Mouse (Mus musculus): Measurements from ENCODE around the gene Hist1h2ae. TPM values are rescaled to one million over a fixed set of nuclear protein-coding genes. Genes with fewer than 3 reads are reported as not detected.
A peak's percentile ranks its signal among the peaks of the same experiment; 100 is the strongest.
"Not testable (repeated sequence)": the region's sequence is repeated elsewhere in the genome, so short reads cannot be mapped to it uniquely, and the experiment has no call there.

Hist1h2ae gene
- polyA plus RNA-seq, 1 experiment from 2014 or later = 102 TPM

DNA sequence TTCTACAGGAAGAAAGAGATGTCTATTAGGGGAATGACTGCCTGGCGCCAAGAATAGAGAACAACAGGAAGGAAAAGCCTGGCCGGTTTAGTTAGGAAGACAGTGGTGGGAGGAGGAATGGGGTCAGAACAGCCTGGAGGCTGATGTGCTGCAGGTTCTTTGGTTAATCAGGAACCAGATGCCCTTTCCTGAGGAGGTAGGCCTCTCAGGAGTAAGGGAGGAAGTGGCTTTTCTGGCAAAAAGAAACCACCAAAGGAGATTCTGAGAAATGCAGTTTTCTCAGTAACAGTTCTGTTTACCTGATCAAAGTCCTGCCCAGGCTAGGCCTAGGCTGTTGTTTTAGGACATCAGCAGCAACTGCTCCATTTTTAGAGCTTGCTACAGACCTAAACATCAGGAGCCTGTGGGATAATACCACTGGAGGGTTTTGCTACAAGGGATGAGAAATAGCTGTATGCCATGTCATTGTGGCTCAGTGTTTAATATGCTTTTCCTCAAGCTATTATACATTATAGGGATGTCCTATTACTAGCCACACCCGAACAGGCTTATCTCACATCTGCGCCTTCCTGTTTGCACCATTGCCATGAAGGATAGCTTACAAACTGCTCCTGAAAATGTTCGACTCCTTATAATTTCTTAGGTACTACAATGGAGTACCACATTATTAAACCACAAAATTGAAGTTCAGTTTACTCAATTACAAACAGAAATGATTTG, 22.2 kb upstream of the Hist1h2ae start:
- Histone ChIP-seq H3K27ac (peak overlapping the region; percentile 27), H3K9me3 (no peaks in the 10 kb centered on the region), H3K4me1 (no peaks in the 10 kb centered on the region), H3K4me3 (no peak overlapping the region), H3K36me3 (replicated peaks) (no peaks in the 10 kb centered on the region), H3K27me3 (ENCODE audit: poor library complexity, severe bottlenecking) (no peaks in the 10 kb centered on the region)
- 84% methylated on average over 5 of the region's 5 CpGs for WGBS
- no peak for DNase-seq (ENCODE audit: extremely low spot score, low spot score)

DNA sequence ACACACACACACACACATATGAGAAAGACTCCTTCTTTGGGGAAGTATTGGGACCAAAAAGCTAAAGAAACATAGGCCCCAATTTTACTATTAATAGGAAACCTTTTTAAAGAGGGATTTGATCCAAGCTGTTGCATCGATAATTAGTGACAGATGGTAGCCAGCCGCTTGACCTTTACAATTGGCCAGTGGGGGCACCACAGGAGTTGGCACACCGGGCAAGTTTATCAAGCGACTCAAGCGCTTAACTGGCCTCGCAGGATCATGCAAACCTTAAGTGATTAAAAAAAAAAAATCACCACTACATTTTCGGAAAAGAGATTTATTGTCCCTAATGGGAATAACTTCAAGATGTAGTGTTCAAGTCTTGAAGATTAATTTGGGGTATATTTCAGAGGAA, 21.6 kb upstream of the Hist1h2ae start:
- H3K27ac ChIP-seq = 0 out of 2 replicates have a peak overlapping the region, but pooled peaks have one; percentile 27
- H3K4me1 ChIP-seq = no peaks in the 10 kb centered on the region
- no peaks in the 10 kb centered on the region for H3K36me3 ChIP-seq (replicated peaks)
- H3K27me3 ChIP-seq (ENCODE audit: poor library complexity, severe bottlenecking) = no peaks in the 10 kb centered on the region
- DNase-seq (ENCODE audit: extremely low spot score, low spot score) = no peak
- no peaks in the 10 kb centered on the region for H3K9me3 ChIP-seq
- WGBS = 89% methylated on average over 7 of the region's 7 CpGs
- no peak overlapping the region for H3K4me3 ChIP-seq

DNA sequence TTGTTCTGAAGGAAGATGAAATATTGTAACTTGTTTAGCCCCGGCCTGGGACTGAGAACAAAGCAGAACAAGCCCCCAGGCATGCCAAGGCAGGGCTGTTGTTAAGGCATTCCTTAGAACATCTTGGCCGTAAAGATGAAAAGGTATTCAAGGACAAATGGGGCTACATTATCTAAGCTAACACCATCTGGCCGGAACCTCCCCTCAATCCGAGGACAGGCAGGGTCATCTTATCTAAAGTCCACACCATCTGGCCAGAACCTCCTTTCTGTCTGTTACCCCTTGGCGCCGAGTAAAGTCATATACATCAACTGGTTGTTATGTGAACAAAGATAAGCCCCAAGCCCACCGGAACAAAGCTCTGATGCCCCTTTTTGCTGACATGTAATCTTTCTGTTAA, 20.9 kb upstream of the Hist1h2ae start:
- H3K4me1 ChIP-seq; H3K4me3 ChIP-seq; H3K27me3 ChIP-seq (ENCODE audit: poor library complexity, severe bottlenecking); H3K27ac ChIP-seq; DNase-seq (ENCODE audit: extremely low spot score, low spot score); H3K9me3 ChIP-seq; H3K36me3 ChIP-seq (replicated peaks): not testable (repeated sequence)
- WGBS = 94% methylated on average over 7 of the region's 7 CpGs

- DNase-seq (ENCODE audit: extremely low spot score, low spot score) = no peak
- no peak overlapping the region for H3K27ac ChIP-seq
- no peaks in the 10 kb centered on the region for H3K36me3 ChIP-seq (replicated peaks)
- no peak overlapping the region for H3K4me3 ChIP-seq
- no peaks in the 10 kb centered on the region for H3K27me3 ChIP-seq (ENCODE audit: poor library complexity, severe bottlenecking)
- peaks cover 10% of the 10 kb centered on the region for H3K4me1 ChIP-seq
- WGBS = 94% methylated on average over 7 of the region's 7 CpGs
- no peaks in the 10 kb centered on the region for H3K9me3 ChIP-seq
These were observed 20.2 kb upstream of the Hist1h2ae start for GRCm38 (mm10) chr13:23591206-23591605.

GRCm38 (mm10) chr13:23586940-23587225, 15.9 kb upstream of the Hist1h2ae start:
- H3K27me3 ChIP-seq (ENCODE audit: poor library complexity, severe bottlenecking) = no peaks in the 10 kb centered on the region

DNA sequence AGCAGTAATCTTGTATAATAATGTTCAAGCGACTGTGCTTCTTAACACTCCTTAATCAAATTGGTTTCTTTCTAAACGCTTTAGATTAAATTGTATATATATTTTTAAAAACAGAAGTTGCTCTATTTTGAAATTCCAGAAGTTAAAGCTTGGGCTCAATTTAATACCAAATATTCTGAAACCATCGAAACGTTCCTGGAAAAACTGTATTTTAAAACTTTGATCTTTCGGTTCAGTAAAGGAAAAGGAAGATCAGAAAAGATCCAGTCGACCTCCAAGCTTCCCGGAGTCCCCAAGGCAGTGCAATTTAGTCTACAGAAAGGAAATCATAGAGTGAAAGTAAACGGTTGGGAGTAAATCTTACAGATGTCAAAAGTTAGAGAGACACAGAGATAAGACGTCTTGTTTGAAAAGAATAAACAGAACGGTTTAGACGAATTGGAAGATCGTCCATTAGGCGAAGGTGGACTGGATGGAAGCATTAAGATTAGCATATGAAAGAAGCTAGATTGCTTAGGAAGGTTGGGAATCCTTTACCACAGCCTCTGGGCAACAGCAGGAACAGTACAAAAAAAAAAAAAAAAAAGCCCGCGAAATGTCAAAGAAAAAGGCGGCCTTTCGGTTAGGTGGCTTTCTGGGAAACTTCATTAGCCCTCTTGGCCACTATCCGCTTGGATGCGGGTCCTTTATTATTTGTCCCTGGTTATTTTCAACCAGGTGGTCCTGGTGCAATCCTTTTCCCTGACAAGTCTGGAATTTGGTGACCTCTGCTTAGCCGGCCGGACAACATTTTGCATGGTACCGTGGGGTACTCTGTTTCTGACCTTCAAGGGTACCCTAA, 15.3 kb upstream of the Hist1h2ae start:
- peak overlapping the region; percentile 94 for H3K27ac ChIP-seq
- no peaks in the 10 kb centered on the region for H3K36me3 ChIP-seq (replicated peaks)
- H3K4me3 ChIP-seq = peak overlapping the region; percentile 55
- peak; percentile 46 for DNase-seq (ENCODE audit: extremely low spot score, low spot score)
- H3K4me1 ChIP-seq = peaks cover 45% of the 10 kb centered on the region
- no peaks in the 10 kb centered on the region for H3K27me3 ChIP-seq (ENCODE audit: poor library complexity, severe bottlenecking)
- no peaks in the 10 kb centered on the region for H3K9me3 ChIP-seq
- WGBS = 1% methylated on average over 22 of the region's 22 CpGs

More at GRCm38 (mm10) chr13:23586940-23587225, 15.9 kb upstream of the Hist1h2ae start:
- no peak for DNase-seq (ENCODE audit: extremely low spot score, low spot score)
- Histone ChIP-seq H3K36me3 (replicated peaks) (no peaks in the 10 kb centered on the region), H3K4me1 (peaks cover 44% of the 10 kb centered on the region), H3K9me3 (no peaks in the 10 kb centered on the region), H3K4me3 (peak overlapping the region; percentile 55), H3K27ac (peak overlapping the region; percentile 94)
- 7% methylated on average over 1 of the region's 1 CpGs for WGBS

DNA sequence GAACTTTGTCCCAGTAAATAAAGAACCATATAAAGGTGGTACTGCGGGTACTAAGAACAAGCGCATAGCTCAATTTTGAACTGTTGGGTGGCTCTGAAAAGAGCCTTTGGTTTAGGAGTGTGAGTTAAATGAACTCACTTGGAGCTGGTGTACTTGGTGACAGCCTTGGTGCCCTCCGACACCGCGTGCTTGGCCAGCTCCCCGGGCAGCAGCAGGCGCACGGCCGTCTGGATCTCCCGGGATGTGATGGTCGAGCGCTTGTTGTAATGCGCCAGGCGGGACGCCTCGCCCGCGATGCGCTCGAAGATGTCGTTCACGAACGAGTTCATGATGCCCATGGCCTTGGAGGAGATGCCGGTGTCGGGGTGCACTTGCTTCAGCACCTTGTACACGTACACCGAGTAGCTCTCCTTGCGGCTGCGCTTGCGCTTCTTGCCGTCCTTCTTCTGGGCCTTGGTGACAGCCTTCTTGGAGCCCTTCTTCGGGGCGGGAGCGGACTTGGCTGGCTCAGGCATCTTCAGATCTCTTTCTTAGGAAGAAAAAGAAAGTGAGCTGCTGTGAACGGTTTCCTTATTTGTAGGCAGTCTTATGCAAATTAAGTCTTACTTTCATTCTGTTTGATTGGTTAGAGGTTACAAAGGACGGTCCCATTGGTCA, 14.6 kb upstream of the Hist1h2ae start:
- peaks cover 52% of the 10 kb centered on the region for H3K4me1 ChIP-seq
- WGBS = under 1% methylated on average over 30 of the region's 36 CpGs
- peak; percentile 80 for DNase-seq (ENCODE audit: extremely low spot score, low spot score)

DNA sequence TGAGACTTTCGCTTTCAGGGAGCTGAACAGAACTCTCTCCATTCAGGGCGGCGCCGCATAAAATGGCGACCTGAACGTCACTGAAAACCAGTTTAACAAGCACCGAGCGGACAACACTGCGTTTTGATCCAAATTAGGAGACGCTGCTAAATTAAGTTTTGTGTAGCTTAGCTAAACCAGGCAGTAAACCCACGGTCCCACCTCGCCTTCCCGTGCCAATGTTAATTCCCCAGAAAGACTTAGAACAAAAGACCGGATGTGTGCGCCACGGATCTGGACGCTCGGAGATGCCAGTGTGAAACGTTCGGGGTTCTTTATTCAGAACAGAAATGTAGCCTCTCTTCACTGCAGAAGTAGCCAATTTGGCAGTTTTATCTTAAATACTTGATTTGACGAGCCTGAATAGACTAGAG, 14.0 kb upstream of the Hist1h2ae start:
- Histone ChIP-seq H3K4me3 (peak overlapping the region; percentile 55), H3K9me3 (no peaks in the 10 kb centered on the region), H3K36me3 (replicated peaks) (no peaks in the 10 kb centered on the region), H3K4me1 (peaks cover 57% of the 10 kb centered on the region), H3K27me3 (ENCODE audit: poor library complexity, severe bottlenecking) (no peaks in the 10 kb centered on the region), H3K27ac (peak overlapping the region; percentile 94)
- WGBS = under 1% methylated on average over 21 of the region's 21 CpGs
- DNase-seq (ENCODE audit: extremely low spot score, low spot score) = peak; percentile 78

More for the DNA sequence above, 14.6 kb upstream of the Hist1h2ae start:
- H3K27ac ChIP-seq = peak overlapping the region; percentile 94
- not testable (repeated sequence) for H3K36me3 ChIP-seq (replicated peaks); H3K27me3 ChIP-seq (ENCODE audit: poor library complexity, severe bottlenecking); H3K9me3 ChIP-seq
- peak overlapping the region; percentile 55 for H3K4me3 ChIP-seq

GRCm38 (mm10) chr13:23584331-23584730, 13.3 kb upstream of the Hist1h2ae start:
- DNase-seq (ENCODE audit: extremely low spot score, low spot score) = peak; percentile 25
- peaks cover 57% of the 10 kb centered on the region for H3K4me1 ChIP-seq
- H3K36me3 ChIP-seq (replicated peaks) = no peaks in the 10 kb centered on the region
- no peaks in the 10 kb centered on the region for H3K27me3 ChIP-seq (ENCODE audit: poor library complexity, severe bottlenecking)
- H3K9me3 ChIP-seq = no peaks in the 10 kb centered on the region
- peak overlapping the region; percentile 94 for H3K27ac ChIP-seq
- peak overlapping the region; percentile 55 for H3K4me3 ChIP-seq

DNA sequence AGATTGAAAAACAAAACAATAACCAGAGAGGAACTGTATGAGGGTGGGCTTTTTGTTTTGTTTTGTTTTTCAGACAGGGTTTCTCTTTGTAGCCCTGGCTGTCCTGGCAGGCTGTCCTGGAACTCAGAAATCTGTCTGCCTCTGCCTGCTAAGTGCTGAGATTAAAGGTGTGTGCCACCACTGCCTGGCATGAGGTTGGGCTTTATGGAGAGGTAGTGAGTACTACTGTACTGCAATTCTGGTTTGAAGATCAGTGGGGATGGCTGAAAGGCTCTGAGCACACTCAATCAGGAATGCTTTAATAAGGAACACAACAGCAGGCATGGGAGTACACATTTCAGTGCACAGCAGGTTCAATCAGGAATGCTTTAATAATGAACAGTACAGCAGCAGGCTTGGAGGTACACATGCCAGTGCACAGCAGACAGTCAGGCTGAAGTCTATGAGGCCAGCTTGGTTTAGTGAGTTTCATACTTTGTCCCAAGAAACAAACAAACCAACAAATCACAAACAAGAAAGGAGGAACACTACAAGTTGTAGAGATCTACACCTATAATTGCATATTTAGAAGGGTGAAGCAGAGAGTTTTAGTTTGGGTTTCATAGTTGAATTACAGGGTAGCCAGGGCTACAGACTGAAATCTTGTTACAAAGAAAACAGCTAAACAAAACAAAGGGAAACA, 12.5 kb upstream of the Hist1h2ae start:
- DNase-seq (ENCODE audit: extremely low spot score, low spot score) = peak; percentile 30
- Histone ChIP-seq H3K27ac (peak overlapping the region; percentile 94), H3K27me3 (ENCODE audit: poor library complexity, severe bottlenecking) (no peaks in the 10 kb centered on the region), H3K4me3 (peak overlapping the region; percentile 61), H3K9me3 (no peaks in the 10 kb centered on the region), H3K36me3 (replicated peaks) (no peaks in the 10 kb centered on the region), H3K4me1 (peaks cover 57% of the 10 kb centered on the region)

- H3K9me3 ChIP-seq = no peaks in the 10 kb centered on the region
- peak overlapping the region; percentile 94 for H3K27ac ChIP-seq
- peak; percentile 31 for DNase-seq (ENCODE audit: extremely low spot score, low spot score)
- H3K27me3 ChIP-seq (ENCODE audit: poor library complexity, severe bottlenecking) = no peaks in the 10 kb centered on the region
- 6% methylated on average over 6 of the region's 6 CpGs for WGBS
- no peaks in the 10 kb centered on the region for H3K36me3 ChIP-seq (replicated peaks)
- H3K4me3 ChIP-seq = peak overlapping the region; percentile 61
- peaks cover 58% of the 10 kb centered on the region for H3K4me1 ChIP-seq
These were observed 11.4 kb upstream of the Hist1h2ae start for GRCm38 (mm10) chr13:23582219-23583056.

Data from forebrain, embryonic 10.5 days (tissue).